Mouse (Mus musculus) liver, adult (tissue): ENCODE results near the gene Vps37b.

Experiments used
- GATA4 ChIP-seq: IDR thresholded peaks from 2 replicates; pipeline ENCODE4 v1.6.1; 2014; ENCODE audit warnings: mild to moderate bottlenecking, low read length; ENCODE audit not compliant: insufficient replicate concordance

Gene Vps37b

GRCm38 (mm10) chr5:124004356-124005150 is 27.5 kb downstream of the Vps37b start:
- peak; percentile 70; the same call in 1 of the 2 replicates for TF ChIP-seq GATA4

DNA sequence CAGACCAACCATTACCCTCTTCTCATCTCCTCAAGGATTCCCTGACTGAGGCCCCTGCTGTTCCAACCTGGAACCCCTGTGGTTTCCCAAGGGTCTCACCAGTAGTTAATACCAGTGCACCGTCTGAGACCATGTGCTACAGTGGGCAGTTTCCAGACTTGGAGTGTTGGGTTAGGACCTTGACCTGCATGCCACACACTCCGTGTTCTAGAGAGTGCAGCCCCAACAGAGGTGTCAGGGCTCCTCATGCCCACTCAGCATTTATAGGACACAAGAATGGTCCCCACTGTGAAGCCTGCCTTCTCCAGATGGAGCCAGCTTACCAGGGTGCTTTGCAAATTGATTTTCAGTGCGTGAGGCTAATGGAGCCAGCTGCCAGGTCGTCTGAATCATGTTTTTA is 28.7 kb downstream of the Vps37b start:
- no peak for TF ChIP-seq GATA4

- no peak for TF ChIP-seq GATA4
These were observed 29.2 kb downstream of the Vps37b start for GRCm38 (mm10) chr5:124002876-124003275.

DNA sequence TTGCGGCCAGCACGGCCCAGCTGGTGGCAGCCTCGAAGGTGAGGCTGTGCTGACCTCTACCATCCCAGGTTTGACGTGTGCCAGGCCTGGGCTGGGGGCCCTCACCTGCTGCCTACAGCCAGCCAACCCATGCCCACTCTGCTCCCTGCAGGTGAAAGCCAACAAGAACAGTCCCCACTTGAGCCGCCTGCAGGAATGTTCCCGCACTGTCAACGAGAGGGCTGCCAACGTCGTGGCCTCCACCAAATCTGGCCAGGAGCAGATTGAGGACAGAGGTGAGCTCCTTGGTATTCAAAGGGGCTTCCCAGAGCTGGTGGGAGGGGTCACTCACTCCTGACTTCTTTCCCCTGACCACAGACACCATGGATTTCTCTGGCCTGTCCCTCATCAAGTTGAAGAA is 30.8 kb downstream of the Vps37b start:
- no peak for TF ChIP-seq GATA4

DNA sequence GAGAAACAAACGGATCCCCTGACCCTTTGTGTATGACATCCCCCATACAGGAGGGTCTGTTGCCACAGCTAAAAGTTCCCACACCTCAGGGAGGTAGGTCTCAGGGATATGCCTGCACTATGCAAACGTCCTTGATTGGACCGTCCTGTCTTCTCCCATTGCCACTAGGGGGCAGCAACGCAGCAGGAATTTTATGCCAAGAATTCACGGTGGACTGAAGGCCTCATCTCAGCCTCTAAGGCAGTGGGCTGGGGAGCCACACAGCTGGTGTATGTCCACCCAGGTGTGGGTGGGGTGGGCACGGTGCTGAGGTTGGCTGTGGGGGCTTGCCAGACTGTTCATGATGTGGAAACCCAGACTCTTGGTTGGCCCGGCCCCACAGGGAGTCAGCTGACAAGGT is 31.2 kb downstream of the Vps37b start:
- TF ChIP-seq GATA4: no peak

DNA sequence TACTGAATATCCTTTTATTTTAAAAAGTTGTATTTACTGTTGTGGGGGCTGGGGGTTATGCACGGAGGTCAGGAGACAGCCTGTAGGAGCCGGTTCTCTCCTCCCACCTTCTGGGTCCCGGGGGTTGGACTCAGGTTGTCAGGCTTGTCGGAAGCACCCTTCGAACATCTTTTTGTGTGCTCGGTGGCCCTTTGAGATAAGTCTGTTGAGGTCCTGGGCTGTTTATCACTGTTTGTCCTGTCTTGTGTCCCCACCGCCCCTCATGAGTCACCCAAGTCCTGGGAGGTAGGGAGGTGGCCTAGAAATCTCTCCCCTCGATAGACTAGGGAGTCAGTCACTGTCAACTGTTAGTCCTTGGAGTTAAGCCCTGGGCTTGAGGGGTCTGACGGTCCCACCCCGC is 33.7 kb downstream of the Vps37b start:
- TF ChIP-seq GATA4: no peak

- no peak for TF ChIP-seq GATA4
These were observed 34.3 kb downstream of the Vps37b start for GRCm38 (mm10) chr5:123997811-123998210.

- TF ChIP-seq GATA4: no peak
These were observed 34.8 kb downstream of the Vps37b start for GRCm38 (mm10) chr5:123997211-123997751.

DNA sequence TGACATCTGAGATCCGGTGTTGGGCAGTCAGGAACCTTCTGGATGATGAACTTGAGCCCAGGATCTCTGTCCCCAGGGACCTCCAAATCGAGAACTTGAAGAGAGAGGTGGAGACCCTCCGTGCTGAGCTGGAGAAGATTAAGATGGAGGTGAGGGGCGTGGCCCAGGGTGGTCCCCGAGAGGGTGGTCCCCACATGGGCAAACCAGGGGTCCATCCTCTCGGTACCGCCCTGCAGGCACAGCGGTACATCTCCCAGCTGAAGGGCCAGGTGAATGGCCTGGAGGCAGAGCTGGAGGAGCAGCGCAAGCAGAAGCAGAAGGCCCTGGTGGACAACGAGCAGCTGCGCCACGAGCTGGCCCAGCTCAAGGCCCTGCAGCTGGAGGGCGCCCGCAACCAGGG is 35.4 kb downstream of the Vps37b start:
- TF ChIP-seq GATA4: no peak

DNA sequence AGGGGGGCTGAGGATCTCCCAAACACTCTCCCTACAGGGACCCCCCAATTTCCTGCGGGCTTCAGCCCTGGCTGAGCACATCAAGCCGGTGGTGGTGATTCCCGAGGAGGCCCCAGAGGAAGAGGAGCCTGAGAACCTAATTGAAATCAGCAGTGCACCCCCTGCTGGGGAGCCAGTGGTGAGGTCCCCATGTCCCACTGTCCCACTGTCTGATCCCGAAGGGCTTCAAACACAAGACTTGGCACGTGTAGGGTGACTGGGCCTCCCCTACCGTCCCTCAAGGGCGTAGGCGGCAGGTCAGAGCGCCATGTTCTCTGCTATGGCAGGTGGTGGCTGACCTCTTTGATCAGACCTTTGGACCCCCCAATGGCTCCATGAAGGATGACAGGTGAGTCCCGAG is 35.9 kb downstream of the Vps37b start:
- no peak for TF ChIP-seq GATA4

- no peak for TF ChIP-seq GATA4
These were observed 36.7 kb downstream of the Vps37b start for GRCm38 (mm10) chr5:123995388-123995787.

DNA sequence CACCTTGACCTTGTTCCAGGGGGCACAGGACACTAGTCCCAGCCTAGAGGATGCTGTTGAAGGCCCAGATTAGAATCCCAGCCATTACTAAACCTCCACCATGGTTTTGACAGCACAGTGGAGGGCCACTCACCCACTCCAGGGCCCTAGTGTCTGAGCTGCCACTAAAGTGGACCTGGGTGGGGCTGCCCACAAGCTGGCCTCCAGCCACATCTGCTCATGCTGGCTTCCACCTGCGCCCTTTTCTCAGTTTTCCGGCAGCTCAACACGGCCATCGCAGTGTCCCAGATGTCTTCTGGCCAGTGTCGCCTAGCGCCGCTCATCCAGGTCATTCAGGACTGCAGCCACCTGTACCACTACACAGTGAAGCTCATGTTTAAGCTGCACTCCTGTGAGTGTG is 37.6 kb downstream of the Vps37b start:
- TF ChIP-seq GATA4: no peak

- no peak for TF ChIP-seq GATA4
These were observed 38.6 kb downstream of the Vps37b start for GRCm38 (mm10) chr5:123993263-123994036.

GRCm38 (mm10) chr5:123992794-123993193 is 39.3 kb downstream of the Vps37b start:
- no peak for TF ChIP-seq GATA4

GRCm38 (mm10) chr5:123992193-123992637 is 39.9 kb downstream of the Vps37b start:
- no peak for TF ChIP-seq GATA4

GRCm38 (mm10) chr5:123991321-123991720 is 40.7 kb downstream of the Vps37b start:
- no peak for TF ChIP-seq GATA4
